Mouse (Mus musculus): ENCODE results near the gene Tspan11.

- TF ChIP-seq CTCF (IDR thresholded peaks at IDR 0.05; ENCODE audit: control insufficient read depth, insufficient read depth, low read length) (no peak), POLR2A (IDR thresholded peaks at IDR 0.05; ENCODE audit: borderline replicate concordance, control insufficient read depth, low read depth, low read length) (no peak)
Measured at GRCm38 (mm10) chr6:127875883-127876282, 11.5 kb upstream of the Tspan11 start.

Data from bone marrow, adult 2 months (tissue).